Mouse (Mus musculus): ENCODE measurements around the gene Hoxb7. TPM values are rescaled to one million over a fixed set of nuclear protein-coding genes. Genes with fewer than 3 reads are reported as not detected.

Hoxb7 gene
- polyA plus RNA-seq, 1 experiment from 2014 or later, result not detected

DNA sequence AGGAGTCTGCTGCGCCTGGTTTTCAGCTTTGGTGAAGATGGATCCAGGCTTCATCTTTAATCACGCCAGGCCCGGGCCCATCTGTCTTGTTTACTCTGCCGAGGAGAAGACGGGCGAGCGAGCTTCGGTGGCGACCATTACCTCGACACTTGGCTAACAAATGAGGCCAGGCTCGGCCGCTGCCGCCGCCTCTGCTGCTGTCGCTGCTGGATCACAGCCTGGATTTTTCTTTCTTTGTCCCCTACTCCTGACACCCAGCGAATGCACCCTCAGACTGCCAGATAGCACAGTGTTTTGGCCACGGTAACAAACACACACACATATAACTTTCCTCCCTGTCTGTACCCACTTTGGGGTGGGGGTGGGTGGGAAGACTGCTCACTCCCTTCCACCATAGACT, 34.3 kb downstream of the Hoxb7 start:
- H3K27me3 ChIP-seq (ENCODE audit: low read depth, poor library complexity, severe bottlenecking), result peaks cover 100% of the 10 kb centered on the region
- H3K36me3 ChIP-seq, result no peaks in the 10 kb centered on the region
- H3K4me3 ChIP-seq, result no peak overlapping the region
- H3K27ac ChIP-seq (replicated peaks), result no peak overlapping the region
- under 1% methylated on average over 17 of the region's 17 CpGs for WGBS
- DNase-seq (ENCODE audit: low spot score), result peak; percentile 59
- H3K9me3 ChIP-seq (replicated peaks), result no peaks in the 10 kb centered on the region
- H3K4me1 ChIP-seq, result peaks cover 18% of the 10 kb centered on the region

DNA sequence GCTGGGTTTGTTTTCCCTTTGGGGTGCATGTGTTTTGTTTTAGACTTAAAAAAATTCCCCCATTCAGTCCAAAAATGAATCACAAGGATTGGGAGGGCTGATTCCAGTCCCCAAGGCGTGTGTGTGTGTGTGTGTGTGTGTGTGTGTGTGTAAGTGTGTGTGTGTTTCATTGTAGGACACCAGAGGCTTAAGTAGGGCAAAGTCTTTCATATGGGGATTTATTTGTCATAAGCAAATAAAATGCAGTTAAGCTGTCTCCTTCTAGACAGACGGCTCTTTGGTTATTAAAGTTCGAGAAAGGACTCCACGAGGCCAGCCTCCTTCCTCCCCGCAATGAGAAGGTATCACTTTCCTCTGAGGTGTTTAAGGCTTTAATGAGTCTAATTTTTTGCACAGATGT, 35.4 kb downstream of the Hoxb7 start:
- DNase-seq (ENCODE audit: low spot score), result no peak
- Histone ChIP-seq H3K4me3 (no peak overlapping the region), H3K4me1 (peaks cover 18% of the 10 kb centered on the region), H3K27me3 (ENCODE audit: low read depth, poor library complexity, severe bottlenecking) (peaks cover 100% of the 10 kb centered on the region), H3K27ac (replicated peaks) (no peak overlapping the region), H3K36me3 (no peaks in the 10 kb centered on the region), H3K9me3 (replicated peaks) (no peaks in the 10 kb centered on the region)
- 11% methylated on average over 5 of the region's 5 CpGs for WGBS

DNA sequence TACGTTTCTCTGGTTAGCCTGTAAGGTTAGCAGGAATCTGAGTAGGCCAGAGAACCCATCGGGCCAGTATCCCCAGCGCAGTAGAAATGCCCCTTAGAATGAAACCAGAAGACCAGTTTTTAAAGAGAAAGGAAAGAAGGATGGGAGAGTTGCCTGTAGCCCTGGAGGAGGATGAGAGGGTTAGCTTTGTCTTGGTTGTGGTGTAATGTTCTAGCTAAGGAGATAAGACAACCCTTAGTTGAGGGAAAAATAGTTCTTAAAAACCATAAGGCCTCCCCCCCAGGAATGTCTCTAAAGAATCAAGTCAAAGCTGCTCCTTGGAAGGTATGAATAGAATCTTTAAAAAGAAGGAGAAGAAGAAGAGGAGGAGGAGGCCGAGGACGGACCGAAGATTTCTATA, 36.3 kb downstream of the Hoxb7 start:
- Histone ChIP-seq H3K4me1 (peaks cover 18% of the 10 kb centered on the region), H3K4me3 (no peak overlapping the region), H3K36me3 (no peaks in the 10 kb centered on the region), H3K9me3 (replicated peaks) (no peaks in the 10 kb centered on the region), H3K27me3 (ENCODE audit: low read depth, poor library complexity, severe bottlenecking) (peaks cover 100% of the 10 kb centered on the region), H3K27ac (replicated peaks) (no peak overlapping the region)
- no peak for DNase-seq (ENCODE audit: low spot score)
- 5% methylated on average over 6 of the region's 6 CpGs for WGBS

DNA sequence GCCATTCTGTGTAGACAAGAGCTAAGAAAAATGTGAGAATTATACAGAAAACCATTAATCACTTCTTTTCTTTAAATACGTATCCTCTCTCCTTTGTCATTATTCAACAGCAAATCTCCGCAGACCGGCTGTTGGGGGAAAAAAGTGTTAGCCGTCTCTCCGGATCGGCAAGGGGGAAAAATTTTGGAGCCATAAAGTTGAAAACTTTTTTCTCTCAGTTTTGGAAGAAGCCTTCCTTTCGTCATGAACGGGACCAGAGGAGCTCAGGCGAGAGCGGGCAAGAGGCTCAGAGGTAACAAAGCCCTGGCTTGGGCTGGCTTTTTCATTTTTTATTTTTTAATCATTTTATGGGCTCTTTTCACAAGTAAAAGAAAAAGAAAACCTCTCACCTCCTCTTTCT, 36.7 kb downstream of the Hoxb7 start, which contains the start of gene Hoxb3:
Hoxb3 (plus strand) TSS at position 173 of the 400 bp plus-strand sequence.
- Histone ChIP-seq H3K4me3 (no peak within 1 kb of the TSS), H3K4me1 (peaks cover 14% of the 10 kb centered on the region), H3K27me3 (ENCODE audit: low read depth, poor library complexity, severe bottlenecking) (peaks cover 100% of the 10 kb centered on the region), H3K9me3 (replicated peaks) (no peaks in the 10 kb centered on the region), H3K27ac (replicated peaks) (no peak within 1 kb of the TSS), H3K36me3 (no peaks in the 10 kb centered on the region)
- no peak for DNase-seq (ENCODE audit: low spot score)
- WGBS, result 2% methylated on average over 10 of the region's 10 CpGs

DNA sequence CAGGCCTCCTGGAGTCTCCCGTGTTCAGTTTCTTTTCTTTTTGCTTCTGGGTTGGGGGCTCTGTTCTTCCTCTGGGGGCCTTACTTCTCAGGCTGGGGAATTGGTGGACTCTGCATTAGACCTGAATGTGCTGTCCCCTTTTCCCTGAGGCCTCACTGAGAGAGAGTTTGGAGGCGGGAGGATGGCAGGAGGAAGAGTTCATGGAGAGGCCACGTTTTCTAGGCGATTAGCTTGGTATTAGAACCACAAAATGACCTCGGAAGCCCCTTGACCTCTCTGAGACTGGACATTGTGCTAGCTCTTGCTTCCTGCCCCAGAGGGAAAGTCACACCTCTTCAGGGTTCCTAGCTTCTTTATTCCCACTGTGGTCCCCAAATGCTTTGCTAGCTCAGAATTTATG, 37.7 kb downstream of the Hoxb7 start:
- Histone ChIP-seq H3K4me1 (peaks cover 6% of the 10 kb centered on the region), H3K27me3 (ENCODE audit: low read depth, poor library complexity, severe bottlenecking) (peaks cover 100% of the 10 kb centered on the region), H3K36me3 (no peaks in the 10 kb centered on the region), H3K9me3 (replicated peaks) (no peaks in the 10 kb centered on the region), H3K4me3 (no peak overlapping the region), H3K27ac (replicated peaks) (no peak overlapping the region)
- no peak for DNase-seq (ENCODE audit: low spot score)
- 4% methylated on average over 5 of the region's 5 CpGs for WGBS

DNA sequence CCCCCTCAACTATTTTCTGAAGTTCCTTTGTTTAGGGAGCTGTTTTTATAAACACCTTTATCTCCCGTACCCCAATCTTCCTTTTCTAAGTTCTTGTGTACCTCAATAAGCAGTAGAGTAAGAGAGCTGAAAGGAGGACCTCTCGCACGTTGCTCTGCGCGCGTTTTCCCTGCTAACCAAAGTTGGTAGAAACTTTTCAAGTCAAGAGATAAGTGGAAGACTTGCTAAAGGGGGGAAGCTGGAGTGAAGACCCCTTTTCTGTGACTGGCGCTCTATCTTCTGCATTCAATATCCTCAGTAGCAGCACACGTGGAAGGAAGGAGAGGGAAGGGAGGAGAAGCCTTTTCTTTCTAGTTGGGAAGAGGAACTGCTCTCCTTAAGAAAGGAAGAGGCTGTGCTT, 38.5 kb downstream of the Hoxb7 start:
- H3K36me3 ChIP-seq, result no peaks in the 10 kb centered on the region
- WGBS, result 2% methylated on average over 8 of the region's 8 CpGs
- no peak overlapping the region for H3K27ac ChIP-seq (replicated peaks)
- no peaks in the 10 kb centered on the region for H3K9me3 ChIP-seq (replicated peaks)
- peaks cover 100% of the 10 kb centered on the region for H3K27me3 ChIP-seq (ENCODE audit: low read depth, poor library complexity, severe bottlenecking)
- peaks cover 3% of the 10 kb centered on the region; the same call in 1 of the 2 replicates for H3K4me1 ChIP-seq
- no peak overlapping the region for H3K4me3 ChIP-seq
- no peak for DNase-seq (ENCODE audit: low spot score)

DNA sequence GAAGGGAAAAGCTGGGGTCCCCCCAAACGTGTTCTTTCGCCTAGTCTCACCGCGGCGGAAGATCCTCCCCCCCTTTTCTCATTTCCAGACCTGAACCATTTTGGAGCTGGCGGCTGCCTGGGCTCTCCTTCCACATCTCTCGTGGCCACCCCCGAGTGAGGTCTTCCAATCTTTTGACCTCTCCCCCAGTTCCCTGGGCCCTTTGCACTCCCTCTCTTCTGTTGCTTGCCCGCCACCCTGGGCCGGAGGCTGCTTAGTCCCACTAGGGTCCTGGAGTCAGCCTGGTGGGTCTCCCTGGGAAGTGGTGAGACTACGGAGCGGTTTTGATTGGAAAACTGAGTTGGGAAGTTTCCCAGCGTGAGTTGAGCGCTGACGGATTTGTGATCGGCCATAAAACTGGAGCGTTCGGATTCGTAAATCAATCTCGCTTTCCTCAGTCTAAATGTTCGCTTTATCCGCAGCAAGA, 39.4 kb downstream of the Hoxb7 start:
- Histone ChIP-seq H3K27me3 (ENCODE audit: low read depth, poor library complexity, severe bottlenecking) (peaks cover 100% of the 10 kb centered on the region), H3K36me3 (no peaks in the 10 kb centered on the region), H3K4me1 (no peaks in the 10 kb centered on the region), H3K27ac (replicated peaks) (no peak overlapping the region), H3K9me3 (replicated peaks) (no peaks in the 10 kb centered on the region), H3K4me3 (no peak overlapping the region)
- WGBS, result 2% methylated on average over 22 of the region's 22 CpGs
- no peak for DNase-seq (ENCODE audit: low spot score)

DNA sequence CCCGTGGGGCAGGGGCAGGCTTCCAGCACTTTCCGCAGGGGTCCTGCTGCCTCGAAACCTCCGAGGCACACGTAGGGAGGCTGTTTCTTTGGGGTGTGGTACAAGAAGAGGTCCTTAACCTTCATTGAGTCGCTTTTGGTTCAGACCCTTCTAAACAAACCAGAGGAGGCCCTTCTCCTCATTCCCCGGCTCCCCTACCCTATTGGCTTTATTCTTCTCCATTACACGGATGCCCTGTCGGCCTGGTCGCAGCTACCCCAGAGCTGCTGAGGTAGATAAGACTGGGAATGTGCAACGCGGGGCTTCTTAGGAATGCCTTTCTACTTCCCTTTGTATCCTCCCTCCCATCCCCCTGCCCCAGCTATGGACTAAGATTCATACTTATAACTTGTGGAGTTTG, 40.3 kb downstream of the Hoxb7 start:
- Histone ChIP-seq H3K4me3 (no peak overlapping the region), H3K4me1 (no peaks in the 10 kb centered on the region), H3K27ac (replicated peaks) (no peak overlapping the region), H3K27me3 (ENCODE audit: low read depth, poor library complexity, severe bottlenecking) (peaks cover 100% of the 10 kb centered on the region), H3K36me3 (no peaks in the 10 kb centered on the region), H3K9me3 (replicated peaks) (no peaks in the 10 kb centered on the region)
- WGBS, result 2% methylated on average over 12 of the region's 12 CpGs
- no peak for DNase-seq (ENCODE audit: low spot score)

DNA sequence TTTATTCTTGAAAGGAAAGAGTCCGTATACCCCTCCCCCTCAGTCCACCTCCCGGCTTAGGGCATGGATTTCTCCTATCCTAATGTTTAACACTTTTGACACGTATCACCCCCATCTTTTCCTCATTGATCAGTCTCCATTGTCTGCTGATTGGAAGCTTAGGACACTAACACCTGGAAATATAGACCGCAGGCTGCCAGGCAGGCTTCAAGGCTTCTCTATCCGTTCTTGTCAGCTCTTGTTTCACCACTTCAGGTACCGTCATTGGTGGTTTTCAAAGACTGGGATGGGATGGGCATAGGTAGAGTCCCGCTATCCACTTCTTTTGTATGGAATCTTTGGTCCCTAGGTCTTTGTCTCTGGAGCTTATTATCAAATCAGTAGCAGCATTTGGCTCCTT, 40.7 kb downstream of the Hoxb7 start:
- Histone ChIP-seq H3K27ac (replicated peaks) (no peak overlapping the region), H3K4me1 (no peaks in the 10 kb centered on the region), H3K9me3 (replicated peaks) (no peaks in the 10 kb centered on the region), H3K27me3 (ENCODE audit: low read depth, poor library complexity, severe bottlenecking) (peaks cover 100% of the 10 kb centered on the region), H3K36me3 (no peaks in the 10 kb centered on the region), H3K4me3 (no peak overlapping the region)
- no peak for DNase-seq (ENCODE audit: low spot score)
- WGBS, result 3% methylated on average over 7 of the region's 7 CpGs

DNA sequence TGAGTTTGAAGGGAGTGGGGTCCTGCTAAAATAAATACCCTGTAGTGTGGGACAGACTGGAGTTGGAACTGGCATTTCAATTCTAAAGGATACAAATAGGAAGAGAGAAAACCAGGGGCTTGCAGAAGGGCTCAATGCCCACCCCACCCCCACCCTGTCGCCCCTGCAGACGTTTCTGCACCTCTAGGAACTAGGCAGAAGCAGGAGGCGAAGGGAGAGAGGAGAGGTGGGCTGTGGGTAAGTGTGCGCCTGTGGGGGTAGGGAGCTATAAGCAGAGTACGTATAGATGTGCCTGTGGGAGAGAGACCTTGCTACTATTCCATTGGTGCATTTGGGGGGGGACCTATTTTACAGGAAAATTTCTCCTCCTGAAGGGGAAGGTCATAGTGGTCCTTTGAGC, 41.3 kb downstream of the Hoxb7 start:
- H3K9me3 ChIP-seq (replicated peaks), result no peaks in the 10 kb centered on the region
- H3K27me3 ChIP-seq (ENCODE audit: low read depth, poor library complexity, severe bottlenecking), result peaks cover 100% of the 10 kb centered on the region
- no peak overlapping the region for H3K4me3 ChIP-seq
- peaks cover 3% of the 10 kb centered on the region; the same call in 1 of the 2 replicates for H3K4me1 ChIP-seq
- no peak for DNase-seq (ENCODE audit: low spot score)
- no peak overlapping the region for H3K27ac ChIP-seq (replicated peaks)
- 0% methylated on average over 5 of the region's 5 CpGs for WGBS
- H3K36me3 ChIP-seq, result no peaks in the 10 kb centered on the region

DNA sequence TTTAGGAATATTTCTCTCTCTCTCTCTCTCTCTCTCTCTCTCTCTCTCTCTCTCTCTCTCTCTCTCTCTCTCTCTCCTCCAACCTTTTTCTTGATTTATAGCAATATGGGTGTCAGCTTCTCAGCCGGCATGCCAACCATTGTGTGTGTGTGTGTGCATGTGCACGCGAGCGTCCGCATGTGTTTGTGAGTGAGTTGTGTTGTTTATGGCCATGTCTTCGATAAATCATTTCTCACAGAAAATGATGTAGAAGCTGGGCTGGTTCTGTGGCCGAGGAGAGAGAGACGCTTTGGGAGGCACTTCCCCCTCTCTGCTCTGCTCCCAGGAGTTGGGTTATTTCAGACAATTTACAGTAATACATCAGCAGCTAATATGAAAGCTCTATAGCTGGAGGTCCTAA, 42.2 kb downstream of the Hoxb7 start:
- H3K4me3 ChIP-seq, result no peak overlapping the region
- no peaks in the 10 kb centered on the region for H3K9me3 ChIP-seq (replicated peaks)
- H3K27me3 ChIP-seq (ENCODE audit: low read depth, poor library complexity, severe bottlenecking), result peaks cover 100% of the 10 kb centered on the region
- DNase-seq (ENCODE audit: low spot score), result no peak
- no peaks in the 10 kb centered on the region for H3K36me3 ChIP-seq
- no peak overlapping the region for H3K27ac ChIP-seq (replicated peaks)
- H3K4me1 ChIP-seq, result peaks cover 4% of the 10 kb centered on the region; the same call in 1 of the 2 replicates
- WGBS, result 10% methylated on average over 8 of the region's 8 CpGs

DNA sequence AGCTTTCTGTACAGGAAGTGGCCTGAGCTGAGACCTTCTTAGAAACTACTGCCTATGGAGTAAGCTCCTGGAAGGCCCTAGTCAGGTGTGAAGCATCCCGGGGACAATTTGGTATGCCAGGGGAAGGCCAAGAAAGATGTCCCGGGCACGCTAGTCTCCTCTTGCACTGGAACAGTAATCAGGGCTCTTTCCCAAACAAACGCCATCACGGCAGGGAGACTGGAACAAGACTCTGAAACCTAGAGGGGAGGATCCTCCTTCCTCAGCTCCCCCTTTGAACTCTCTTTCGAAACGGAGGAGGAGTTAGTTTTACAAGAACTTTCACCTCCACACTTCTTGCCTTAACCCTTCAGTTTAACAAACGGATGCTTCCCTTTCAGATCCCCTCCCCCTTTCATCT, 45.7 kb downstream of the Hoxb7 start:
- DNase-seq (ENCODE audit: low spot score), result no peak
- H3K27me3 ChIP-seq (ENCODE audit: low read depth, poor library complexity, severe bottlenecking), result peaks cover 100% of the 10 kb centered on the region
- H3K4me3 ChIP-seq, result no peak overlapping the region
- WGBS, result under 1% methylated on average over 8 of the region's 8 CpGs
- H3K4me1 ChIP-seq, result peaks cover 4% of the 10 kb centered on the region; the same call in 1 of the 2 replicates
- H3K9me3 ChIP-seq (replicated peaks), result no peaks in the 10 kb centered on the region
- H3K36me3 ChIP-seq, result no peaks in the 10 kb centered on the region
- no peak overlapping the region for H3K27ac ChIP-seq (replicated peaks)

DNA sequence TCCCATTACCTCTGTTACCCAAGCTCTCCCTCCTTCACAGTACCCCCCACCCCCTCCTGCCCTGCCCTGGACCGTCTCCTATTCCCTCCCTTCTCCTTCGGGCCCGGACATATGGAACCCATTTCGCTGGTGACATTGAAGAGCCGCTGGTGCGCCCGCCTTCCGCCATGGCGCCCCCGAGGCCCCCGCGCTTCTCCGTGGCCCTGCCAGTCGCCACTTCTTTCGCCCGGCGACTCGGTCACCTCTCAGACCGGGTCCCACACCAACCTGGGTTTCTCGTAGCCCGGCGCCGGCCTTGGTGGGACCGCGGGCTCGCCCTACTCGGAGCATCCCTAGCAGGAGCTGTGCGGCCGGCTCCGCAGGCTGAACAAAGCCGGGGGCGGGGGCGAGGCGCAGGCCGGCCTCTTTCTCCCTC, 46.2 kb downstream of the Hoxb7 start:
- H3K36me3 ChIP-seq, result no peaks in the 10 kb centered on the region
- peak overlapping the region; percentile 16; the same call in 1 of the 2 replicates for H3K4me3 ChIP-seq
- H3K4me1 ChIP-seq, result peaks cover 4% of the 10 kb centered on the region; the same call in 1 of the 2 replicates
- H3K27me3 ChIP-seq (ENCODE audit: low read depth, poor library complexity, severe bottlenecking), result peaks cover 100% of the 10 kb centered on the region
- no peak for DNase-seq (ENCODE audit: low spot score)
- no peak overlapping the region for H3K27ac ChIP-seq (replicated peaks)
- H3K9me3 ChIP-seq (replicated peaks), result no peaks in the 10 kb centered on the region
- under 1% methylated on average over 35 of the region's 35 CpGs for WGBS

Data from midbrain, embryonic 10.5 days (tissue).